Mouse (Mus musculus): Measurements from ENCODE around the gene Elmo1. TPM values are rescaled to one million over a fixed set of nuclear protein-coding genes. Genes with fewer than 3 reads are reported as not detected.
A peak's percentile ranks its signal among the peaks of the same experiment; 100 is the strongest.

Gene Elmo1
- total RNA-seq, 2 experiments from 2014 or later: 17.9 to 24.9 TPM

DNA sequence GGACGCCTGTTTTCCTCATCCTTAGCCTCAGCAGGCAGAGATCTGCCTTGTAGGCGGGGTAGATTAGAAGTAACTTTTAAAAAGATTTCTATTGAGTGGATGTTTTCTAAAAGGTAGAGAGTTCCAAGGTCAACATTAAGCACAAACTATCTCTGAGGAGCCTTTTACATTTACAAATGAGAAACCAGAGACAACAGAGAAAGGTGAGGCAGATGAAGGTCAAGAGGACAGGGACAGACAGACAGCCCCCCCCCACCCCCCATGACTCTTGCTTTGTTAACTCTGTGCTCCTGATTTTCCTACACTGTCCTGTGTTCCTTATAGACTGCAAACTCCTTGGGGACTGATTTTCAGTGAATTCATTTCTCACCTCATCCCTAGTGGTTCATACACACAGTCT, 295.0 kb downstream of the Elmo1 start:
- DNase-seq: no peak

DNA sequence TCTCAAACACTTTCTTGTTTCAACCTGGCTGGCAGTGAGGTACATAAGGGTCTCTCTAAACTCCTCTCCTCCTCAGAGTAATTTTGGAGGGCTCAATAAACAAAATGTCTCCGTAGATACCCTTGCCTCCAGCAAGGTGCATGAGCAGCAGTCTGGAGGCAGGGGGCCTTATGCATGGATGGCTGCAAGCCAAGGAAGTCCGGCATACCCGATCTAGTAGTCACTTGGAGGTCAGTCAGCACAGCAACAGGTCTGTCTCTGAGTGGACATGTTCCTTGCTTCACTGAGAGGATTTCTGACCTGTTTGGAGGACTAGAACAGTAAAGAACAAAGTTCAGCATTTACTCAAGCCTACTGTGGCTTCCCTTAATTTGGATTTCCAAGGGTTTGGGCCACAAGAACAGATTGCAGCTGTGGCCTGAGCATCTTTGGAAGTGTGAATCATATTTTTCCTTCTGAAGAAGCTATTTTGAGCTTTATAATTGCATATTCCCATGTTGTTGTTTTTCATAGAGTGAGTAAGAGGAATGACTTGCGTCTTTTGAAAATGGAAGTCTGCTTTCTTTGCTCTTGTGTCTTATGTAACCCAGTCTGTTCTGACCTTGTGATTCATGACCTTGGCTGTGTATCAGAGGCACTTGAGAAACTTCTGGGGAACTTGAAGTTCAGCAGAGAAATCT, 296.2 kb downstream of the Elmo1 start:
- DNase-seq: peak; percentile 30

DNA sequence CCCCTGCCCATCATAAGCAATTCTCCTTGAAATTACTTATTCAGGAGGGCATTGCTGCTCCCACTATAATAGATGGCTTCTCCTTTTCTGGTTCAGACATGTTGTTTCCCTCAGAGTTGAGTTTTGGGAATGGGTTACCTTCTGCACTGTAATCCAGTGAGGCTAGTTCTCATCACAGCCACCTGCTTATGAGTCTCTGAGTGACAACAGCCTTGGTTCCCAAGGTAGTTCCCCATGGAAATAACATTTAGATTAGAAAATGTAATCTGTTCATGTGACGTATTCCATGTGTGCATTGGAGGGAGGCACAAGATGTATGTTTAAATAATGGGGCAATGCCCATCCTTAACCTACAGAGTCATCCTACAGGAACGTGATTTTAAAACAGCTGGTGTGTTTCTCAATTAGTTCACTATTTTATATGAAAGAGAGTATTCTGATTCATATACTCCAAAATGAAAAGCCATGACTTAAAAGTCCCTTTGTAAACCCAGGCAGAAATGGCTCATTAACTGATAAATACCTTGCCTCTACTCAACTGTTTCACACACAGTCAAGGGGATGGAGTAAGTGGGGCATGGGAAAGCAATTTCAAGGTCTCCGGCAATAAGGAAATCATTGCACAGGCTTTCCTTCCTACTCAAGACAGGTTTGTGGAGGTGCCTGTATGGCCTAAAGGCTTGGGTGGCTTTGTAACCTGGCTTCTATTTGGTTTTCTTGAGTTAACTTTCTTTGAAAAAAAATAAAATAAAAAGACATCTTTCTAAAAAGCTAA, 302.6 kb downstream of the Elmo1 start:
- no peak for DNase-seq

DNA sequence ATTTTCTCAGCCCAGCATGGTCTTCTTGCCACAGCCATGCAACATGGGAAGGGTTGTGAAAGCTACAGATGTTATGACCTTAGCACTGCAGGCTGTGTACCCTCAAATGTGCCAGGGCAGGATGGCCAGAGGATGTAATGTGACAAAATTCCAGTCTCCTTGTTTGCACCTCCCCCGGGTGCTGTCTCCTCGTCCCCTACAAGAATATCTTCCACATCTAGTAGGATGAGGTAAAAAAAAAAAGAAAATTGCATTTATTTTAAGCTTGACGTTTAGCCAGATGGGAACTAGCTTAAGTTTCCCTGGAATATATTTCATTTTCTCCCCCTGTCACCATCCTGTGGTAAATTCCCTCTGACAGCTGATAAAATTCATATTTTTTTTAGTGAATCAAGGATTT, 307.3 kb downstream of the Elmo1 start:
- DNase-seq: no peak

DNA sequence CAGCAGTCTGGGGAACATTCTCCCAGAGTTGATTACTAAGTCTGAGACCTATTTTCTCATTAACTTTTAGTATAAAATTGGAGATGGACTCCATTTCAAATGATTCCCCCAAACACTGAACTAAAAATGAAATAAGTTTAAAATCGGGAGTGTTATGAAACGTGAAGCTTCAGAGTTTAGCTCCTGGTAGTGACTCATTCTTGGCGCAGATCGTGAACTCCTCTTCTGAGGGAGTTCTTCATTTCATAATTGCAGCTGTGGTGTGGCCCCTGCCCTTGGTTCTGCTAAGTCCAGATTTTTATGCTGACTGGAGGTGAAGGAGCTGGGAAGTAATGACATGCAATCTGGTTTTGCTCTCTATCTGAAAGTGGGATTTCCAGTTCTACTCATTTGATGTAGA, 307.9 kb downstream of the Elmo1 start:
- DNase-seq: peak; percentile 27

DNA sequence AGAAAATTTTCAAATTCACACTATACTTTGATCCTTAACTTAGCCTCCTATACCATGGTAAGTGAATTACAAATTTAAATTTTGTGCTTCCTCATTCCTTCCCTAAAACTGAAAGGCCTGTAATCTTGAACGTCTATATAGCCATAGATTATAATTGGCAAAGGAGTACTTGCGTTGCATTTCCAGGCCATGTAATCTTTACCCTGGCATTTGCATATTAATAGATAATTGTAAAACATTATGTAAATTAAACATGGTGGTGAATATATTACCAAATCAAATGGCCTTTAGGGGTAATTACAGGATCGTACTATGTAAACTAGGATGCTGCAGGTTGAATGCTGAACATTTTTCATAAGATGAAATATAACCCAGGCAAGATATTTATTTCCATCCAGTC, 314.1 kb downstream of the Elmo1 start:
- DNase-seq: no peak

DNA sequence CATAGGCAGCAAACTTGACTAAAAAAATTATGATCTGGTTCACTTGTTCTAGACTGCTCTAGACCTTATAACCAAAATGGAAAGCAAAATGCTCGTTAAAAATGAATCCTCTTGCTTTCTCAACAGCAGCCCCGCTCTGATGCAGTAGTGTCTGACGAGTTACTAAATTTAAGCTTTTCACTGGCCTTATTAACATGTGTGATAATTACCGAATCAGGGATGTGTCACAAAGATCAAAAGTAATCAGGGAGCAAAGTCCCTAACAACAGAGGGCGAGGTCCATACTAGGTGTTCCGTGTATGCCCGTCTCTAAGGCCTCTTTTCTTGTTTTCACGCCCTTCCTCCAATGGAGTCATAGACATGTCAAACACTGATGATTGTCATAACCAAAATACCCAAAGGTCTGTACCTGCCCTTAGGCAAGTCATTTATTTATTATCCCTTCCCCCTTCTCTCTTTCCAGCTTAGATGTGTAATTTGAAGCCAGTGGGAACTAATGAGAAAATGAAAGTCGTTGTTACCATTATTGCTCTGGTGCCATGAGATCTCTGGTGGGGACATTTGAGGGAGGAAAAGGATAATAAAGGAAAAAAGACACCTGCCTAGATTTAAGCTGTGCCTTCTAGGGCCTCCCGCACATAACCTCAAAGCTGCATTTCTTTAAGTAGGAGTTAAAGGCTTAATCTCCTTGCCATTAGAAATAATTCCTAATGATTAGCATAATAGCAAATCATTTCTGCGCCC, 316.2 kb downstream of the Elmo1 start:
- DNase-seq: no peak

DNA sequence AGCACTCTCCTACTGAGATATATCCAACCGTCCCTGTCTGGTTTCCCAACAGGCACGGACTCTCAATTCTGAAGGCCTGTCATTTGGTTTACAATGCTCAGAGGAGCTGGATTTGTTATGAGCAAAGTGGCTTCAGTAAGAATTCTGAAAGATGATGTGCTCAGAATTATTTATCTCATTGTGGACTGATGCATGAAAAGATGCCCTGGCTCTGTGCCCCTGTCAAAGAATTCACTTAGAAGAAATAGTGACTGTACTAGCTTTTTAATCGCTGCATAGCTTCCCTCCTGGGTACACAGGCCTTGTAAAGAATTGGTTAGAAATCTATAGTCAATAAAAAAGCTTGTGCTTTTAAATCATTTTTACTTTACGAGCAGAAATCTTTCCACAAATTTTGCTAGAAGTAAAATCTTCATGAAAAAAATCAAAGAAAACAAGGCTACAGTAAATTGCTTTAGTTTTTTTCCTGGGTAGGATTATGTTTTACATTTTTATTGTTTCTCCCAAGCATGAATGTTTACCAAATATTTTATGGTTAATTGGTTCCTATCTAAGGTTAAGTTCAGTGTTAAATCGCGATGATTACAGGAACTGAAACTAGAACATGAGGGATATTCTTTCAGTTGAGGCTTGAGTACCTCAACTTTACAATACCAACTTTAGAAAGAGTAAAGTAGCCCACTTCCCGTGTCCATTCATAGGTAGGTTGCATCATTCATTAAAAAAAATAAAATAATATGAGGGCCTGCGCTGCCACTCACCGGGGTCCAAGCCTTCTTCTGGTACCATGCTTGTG, 320.1 kb downstream of the Elmo1 start:
- DNase-seq: no peak

DNA sequence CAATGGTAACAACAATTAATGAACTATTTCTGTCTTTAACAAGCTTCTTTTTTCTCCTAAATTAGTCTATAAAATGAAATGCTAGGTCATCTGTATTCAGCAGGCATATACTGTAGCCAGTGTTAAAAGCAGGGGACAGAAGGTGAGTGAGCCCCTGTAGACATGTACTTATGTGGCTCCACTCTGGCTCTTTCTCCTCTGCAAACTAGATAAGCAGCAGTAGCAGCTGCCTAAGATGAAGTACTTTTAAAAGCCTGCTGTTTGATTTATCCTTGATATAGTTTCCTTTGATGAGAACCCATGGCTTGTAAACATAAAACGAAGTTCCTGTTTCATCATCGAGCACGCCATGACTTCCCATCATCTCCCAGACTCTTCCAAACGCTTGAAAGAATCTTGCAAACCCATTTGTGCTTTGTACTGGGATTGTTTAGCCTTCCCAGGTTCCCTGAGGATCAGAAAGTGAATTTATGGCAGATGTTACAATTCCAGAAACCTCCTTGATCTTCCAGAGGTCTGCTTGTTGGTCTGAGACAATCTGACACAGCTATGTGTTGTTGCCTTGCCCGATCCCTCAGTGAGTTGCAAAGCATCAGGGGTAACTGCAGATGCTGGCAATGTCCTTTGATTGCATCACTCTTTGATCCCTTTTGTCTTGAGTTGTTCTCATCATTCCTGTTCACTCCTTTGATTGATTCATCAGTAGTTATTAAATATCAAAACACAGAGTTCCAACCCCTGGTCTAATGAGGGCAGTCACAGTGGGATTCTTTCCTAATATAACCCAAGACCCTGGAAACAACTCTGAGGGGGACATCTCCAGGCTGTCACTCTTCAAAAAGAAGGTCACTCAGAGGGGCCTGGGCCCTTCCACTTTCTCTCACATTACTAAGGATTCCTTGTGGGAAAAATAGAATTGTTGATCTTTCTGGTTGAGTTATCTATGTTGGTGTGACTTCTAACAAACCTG, 326.6 kb downstream of the Elmo1 start:
- DNase-seq: no peak

DNA sequence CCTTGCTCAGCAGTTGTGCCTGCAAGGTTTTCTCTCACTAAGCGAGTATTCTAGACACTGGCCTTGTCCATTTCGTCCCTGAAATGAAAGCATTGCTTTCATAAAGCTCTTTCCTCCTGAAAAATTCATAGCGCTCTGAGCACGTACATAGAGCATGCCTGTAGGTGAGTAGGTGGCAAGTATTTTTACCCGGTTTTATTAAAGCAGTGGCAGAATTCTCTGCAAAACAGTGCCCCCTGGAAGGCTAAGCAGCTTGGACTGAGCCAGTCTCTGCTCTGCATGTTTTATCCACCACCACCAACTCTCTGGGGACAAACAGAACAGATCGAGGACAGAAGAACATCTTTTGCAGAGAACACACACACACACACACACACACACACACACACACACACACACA, 340.6 kb downstream of the Elmo1 start:
- no peak for DNase-seq

DNA sequence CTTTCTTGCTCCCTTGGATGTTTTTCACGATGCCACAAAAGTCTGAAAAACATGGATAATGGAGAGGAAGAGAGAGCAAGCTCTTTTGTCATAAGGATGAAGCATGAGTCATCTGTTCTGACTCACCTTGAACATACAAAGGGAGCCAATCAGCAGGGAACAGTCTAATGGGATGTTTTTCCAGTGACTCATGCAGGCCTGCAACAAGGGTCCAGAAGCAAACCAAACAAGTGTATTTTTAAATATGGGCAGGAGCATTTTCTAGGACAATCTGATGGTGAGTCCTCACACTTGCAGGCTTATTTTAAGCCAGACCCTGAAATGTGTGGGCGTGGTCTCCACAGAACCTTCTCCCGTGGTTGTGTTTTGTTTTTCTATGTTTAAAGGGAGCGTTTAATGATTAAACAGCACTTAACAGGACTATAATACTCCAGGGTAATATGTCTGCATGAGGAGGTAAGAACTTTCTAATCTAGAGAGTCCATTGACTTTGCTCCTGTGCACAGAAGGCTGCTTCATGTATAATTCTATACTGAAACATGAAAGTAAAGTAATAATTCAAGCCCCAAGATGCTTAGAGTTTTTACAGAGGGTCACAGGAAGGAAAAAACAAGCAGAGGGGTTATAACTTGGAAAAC, 342.9 kb downstream of the Elmo1 start:
- peak; percentile 35 for DNase-seq

DNA sequence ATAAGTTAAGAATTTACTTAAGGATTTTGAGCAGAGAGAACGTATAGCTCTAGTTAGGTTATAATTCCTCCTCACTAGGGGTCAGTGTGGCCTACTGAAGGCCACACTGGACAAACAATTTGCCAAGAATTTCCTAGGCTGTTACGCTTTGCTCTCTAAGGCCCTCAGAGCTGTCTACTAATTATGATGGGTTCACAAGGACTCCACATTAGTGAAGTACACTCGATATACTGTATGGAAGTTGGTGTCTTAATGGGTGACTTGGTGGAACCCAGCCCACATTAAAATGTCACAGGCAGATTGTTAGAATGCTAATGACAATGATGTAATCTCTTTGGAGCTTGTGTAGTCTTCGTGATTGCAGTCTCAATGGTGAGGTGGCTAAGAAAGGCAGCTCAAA, 343.7 kb downstream of the Elmo1 start:
- DNase-seq: no peak

DNA sequence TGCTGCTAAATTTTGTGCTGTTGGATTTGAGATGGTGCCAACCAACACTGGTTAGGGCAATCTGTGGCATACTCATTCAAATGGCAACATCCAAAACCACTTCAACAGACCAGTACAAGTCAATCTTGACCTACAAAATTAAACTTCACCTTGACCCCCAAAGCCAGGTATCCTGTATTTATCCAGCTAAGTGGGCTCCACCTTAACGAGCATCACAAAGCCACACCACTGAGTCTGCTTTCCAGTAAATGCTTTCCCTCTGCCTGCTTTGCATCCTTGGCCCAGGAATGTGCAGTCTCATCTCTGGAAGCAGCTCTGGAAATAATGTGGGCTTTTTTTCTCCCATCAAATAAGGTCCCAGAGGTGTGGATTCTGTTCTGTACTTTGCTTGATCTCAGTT, 349.1 kb downstream of the Elmo1 start:
- DNase-seq: no peak

DNA sequence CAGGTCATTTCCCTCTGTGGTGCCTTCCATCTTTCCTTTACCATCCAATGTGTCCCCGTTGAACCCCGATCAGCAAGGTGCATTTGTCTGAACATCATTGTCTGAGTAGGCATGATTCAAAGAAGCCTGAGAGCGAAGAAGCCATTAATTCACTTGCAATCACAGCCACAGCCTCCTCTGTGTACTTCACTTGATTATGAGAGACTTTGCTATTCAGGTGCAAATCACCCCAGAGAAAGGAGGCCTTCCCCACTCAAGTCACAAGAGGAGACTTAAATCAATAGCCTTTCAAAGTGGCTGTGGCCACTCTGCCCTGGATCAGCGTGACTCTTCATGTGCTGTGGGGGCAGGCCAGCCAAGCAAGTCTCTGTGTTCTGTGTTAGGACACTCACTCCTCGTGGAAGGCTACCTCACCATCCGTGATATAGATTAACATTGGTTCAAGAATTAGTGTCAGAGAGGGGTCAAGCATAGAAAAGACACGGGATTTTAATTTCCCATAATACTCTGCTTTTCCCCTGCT, 360.5 kb downstream of the Elmo1 start:
- DNase-seq: no peak

DNA sequence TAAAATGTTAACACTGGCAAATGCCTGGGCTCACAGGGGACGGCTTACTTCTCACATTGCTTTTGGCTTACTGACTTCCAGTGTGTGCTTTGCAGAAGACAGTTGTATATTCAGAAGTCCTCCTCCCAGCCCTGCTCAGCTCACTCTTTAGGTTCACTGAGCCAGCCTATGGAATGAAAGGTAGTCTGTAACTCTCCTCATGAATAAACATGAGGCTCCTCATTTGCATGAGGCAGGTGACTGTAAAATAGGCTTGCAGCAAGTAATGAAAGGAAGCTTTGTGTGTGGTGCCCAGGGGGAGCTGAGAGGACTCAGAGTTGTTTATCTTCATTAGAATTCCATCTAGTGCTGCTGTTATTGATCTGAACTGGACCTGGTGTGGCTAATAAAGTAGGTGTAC, 364.0 kb downstream of the Elmo1 start:
- DNase-seq: no peak

DNA sequence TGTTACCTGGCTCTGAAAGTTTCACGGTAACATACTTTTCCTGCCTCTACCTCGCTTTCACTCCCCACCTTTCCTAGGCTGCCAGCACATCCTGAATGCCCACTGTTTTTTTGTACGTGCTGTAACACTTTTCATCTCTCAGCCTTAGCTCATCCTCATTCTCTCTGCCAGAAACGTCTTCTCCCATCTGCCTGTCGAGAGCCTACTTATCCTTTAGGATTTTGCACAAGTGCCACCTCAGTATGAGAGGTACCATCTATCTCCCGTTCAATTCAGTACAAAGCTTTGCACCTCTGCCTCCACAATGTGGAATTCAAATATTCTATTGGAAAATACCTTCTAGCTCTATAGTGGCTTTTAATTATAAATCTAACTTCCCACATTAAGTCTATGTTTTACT, 369.7 kb downstream of the Elmo1 start:
- no peak for DNase-seq

DNA sequence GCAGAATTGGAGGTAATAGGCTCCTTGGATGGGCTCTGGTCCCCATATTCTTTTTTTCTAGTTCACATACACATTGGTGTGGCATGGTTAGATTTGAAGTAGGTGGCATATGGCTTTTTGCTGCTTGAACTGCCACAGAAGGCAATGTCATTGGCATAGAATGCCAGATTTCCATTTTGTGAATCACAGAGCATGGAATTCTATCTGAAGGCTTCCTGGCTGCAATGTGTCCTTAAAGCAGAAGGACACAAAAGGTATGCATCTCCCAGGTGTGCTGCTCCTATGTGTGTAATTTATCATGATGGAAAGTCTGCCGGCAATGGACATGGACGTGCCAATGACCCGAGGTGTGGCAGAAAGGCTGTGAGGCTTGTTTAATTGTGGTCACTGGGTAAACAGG, 371.2 kb downstream of the Elmo1 start:
- DNase-seq: no peak

DNA sequence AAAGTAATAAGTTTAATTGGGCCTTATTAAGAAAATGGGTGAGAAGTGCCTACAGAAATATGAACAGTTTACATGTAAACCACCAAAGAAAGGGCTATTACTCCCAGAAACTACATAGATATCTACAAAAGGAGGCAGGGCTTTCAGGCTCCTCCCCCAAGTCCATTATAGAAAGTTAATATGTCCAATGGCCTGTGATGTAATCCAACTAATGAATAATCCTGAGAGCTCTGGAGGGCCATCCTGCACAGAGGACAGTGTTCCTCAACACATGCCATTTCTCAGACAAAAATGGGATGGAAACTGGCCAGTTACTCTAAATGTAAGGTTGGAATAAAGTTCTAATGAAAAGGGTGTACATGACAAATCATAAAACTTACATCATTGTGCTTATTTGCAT, 373.8 kb downstream of the Elmo1 start:
- no peak for DNase-seq

DNA sequence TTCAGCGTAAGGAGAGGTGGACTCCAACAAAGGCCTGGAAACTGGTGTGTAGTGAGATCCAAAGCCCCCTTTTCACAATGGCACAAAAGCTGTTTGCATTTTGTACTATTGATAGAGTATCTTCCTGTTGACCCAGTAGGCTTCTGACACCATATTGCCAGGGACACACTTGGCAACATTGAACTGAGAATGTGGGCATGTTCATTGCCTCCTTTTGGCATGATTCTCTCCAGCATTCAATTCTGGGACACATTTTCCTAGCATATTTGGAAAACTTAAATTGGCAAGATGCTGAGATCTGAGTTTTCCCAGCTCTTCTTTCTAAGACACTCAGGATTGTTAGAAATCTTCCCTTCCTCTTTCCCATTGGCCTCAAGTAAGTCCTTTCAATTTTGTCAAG, 377.0 kb downstream of the Elmo1 start:
- no peak for DNase-seq

DNA sequence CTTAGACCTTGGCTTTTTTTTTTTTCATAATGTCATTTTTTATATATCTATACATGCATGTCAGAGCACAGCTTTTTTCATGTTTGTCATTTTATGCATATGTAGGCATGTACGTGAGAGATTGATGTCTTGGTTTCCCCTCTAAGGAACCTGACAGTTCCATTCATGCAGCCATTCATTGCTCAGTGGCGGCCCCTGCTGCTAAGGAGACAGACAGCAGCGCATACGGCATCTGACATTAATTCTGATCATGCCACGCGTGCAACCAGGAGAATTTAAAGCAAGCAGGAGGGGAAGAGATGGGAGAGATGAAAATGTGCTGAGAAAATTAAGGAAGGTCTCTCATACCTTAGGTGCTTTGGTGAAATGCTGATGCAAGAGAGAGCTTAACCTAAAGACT, 381.3 kb downstream of the Elmo1 start:
- peak; percentile 81 for DNase-seq

All from adrenal gland, postnatal 10 days (tissue).